In the genomic region with DNA sequence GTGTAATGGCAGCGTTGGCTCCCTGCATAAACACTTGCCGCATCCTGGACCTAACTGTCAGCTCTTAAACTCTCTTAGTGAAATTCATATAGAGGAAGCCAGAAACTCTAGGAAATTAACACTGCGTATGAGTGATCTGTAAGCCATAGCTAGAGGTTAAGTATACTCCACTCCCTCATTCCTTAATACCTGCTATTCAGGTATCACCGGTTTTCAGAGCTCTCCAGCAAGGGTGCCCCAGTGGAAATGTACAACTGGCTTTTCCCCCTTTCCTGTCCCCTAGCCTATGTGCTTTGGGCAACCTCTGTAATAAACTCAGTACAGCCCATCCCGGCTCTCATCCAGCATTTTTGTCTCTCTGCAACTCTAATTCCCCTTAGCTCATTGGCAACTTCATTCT, we compare ENCODE assay signal across 30 mouse cellular contexts.
A peak's percentile ranks its signal among the peaks of the same experiment; 100 is the strongest.
DNase-seq lines count a peak whose midpoint lies in the region; ATAC-seq lines count a peak whose summit lies in the region.
"Had no signal": no experiment of that assay in that cellular context is flagged by ENCODE, and none has a peak within 500 bp of the region (broad histone marks: within the 10 kb centered on the region; RNA-seq: fewer than 3 reads in every experiment).

No protein-coding gene starts in this region.

- H3K4me3 ChIP-seq in embryonic facial prominence, embryonic 15.5 days (replicated peaks): no peak overlapping the region
- H3K4me3 ChIP-seq in stomach, embryonic 15.5 days (replicated peaks): no peak overlapping the region
- H3K4me3 ChIP-seq: heart, embryonic 13.5 days; limb, embryonic 12.5 days; liver, embryonic 13.5 days; midbrain, embryonic 10.5 days; neural tube, embryonic 15.5 days had no signal

- H3K36me3 ChIP-seq in embryonic facial prominence, embryonic 15.5 days: no peaks in the 10 kb centered on the region
- H3K36me3 ChIP-seq in stomach, embryonic 15.5 days: no peaks in the 10 kb centered on the region
- H3K36me3 ChIP-seq: G1E; heart, embryonic 13.5 days; limb, embryonic 12.5 days; liver, embryonic 13.5 days; midbrain, embryonic 10.5 days; neural tube, embryonic 15.5 days had no signal

- peak overlapping the region; percentile 80 for H3K27ac ChIP-seq in embryonic facial prominence, embryonic 15.5 days (replicated peaks)
- H3K27ac ChIP-seq in stomach, embryonic 15.5 days: peak overlapping the region; percentile 55; the same call in 1 of the 2 replicates
- H3K27ac ChIP-seq: heart, embryonic 13.5 days; hindbrain, postnatal 0 days; limb, embryonic 12.5 days; liver, embryonic 13.5 days; macrophage; midbrain, embryonic 10.5 days; neural tube, embryonic 15.5 days had no signal

- no peak for ATAC-seq in embryonic facial prominence, embryonic 15.5 days (ENCODE audit: insufficient number of reproducible peaks, low FRiP score, low TSS enrichment, low read depth)
- peak; percentile 83; the same call in 1 of the 2 replicates for ATAC-seq in stomach, embryonic 15.5 days (ENCODE audit: insufficient read depth, low FRiP score, low read depth)
- no peak for ATAC-seq in activated CD4-positive, CD25-positive, alpha-beta regulatory T cell, adult 4 months
- ATAC-seq: forebrain, embryonic 14.5 days; hindbrain, postnatal 0 days; Patski had no signal

- 0 out of 2 replicates have a peak overlapping the region, but pooled peaks have one; percentile 12 for H3K4me2 ChIP-seq in embryonic facial prominence, embryonic 15.5 days (replicated peaks)
- H3K4me2 ChIP-seq in stomach, embryonic 15.5 days: no peak overlapping the region
- H3K4me2 ChIP-seq: heart, embryonic 13.5 days; limb, embryonic 12.5 days; liver, embryonic 13.5 days; neural tube, embryonic 15.5 days had no signal

- H3K27me3 ChIP-seq in embryonic facial prominence, embryonic 15.5 days: no peaks in the 10 kb centered on the region
- H3K27me3 ChIP-seq in stomach, embryonic 15.5 days (replicated peaks): no peaks in the 10 kb centered on the region
- H3K27me3 ChIP-seq: liver, embryonic 13.5 days; neural tube, embryonic 15.5 days had no signal

- peak; percentile 17 for DNase-seq in kidney, postnatal 14 days
- DNase-seq in kidney, adult 9 months: no peak
- DNase-seq in lung, postnatal 25 days (ENCODE audit: low spot score): peak; percentile 19
- DNase-seq in lung, postnatal 14 days: no peak
- DNase-seq: adrenal gland, adult 2 months; B cell, adult 2 months; cerebellum, adult 11 months; cerebellum, adult 9-11 months; gastrocnemius, postnatal 10 days; heart, adult 18-20 months; heart, postnatal 14 days; kidney, adult 2 months; kidney, postnatal 36 days; layer of hippocampus, postnatal 36 days; liver, embryonic 13.5 days; right cerebral cortex, adult 18-20 months; right cerebral cortex, postnatal 4 days; thymus, postnatal 14 days had no signal

- H3K9me3 ChIP-seq in embryonic facial prominence, embryonic 15.5 days (replicated peaks): no peaks in the 10 kb centered on the region
- no peaks in the 10 kb centered on the region for H3K9me3 ChIP-seq in stomach, embryonic 15.5 days
- H3K9me3 ChIP-seq: neural tube, embryonic 15.5 days had no signal

- H3K9ac ChIP-seq in embryonic facial prominence, embryonic 15.5 days: no peak overlapping the region
- H3K9ac ChIP-seq in stomach, embryonic 15.5 days: no peak overlapping the region
- H3K9ac ChIP-seq: heart, embryonic 13.5 days; limb, embryonic 12.5 days; liver, embryonic 13.5 days; neural tube, embryonic 15.5 days had no signal

- H3K4me1 ChIP-seq in embryonic facial prominence, embryonic 15.5 days: 0 out of 2 replicates have a peak, but pooled peaks cover 4% of the 10 kb centered on the region
- H3K4me1 ChIP-seq in stomach, embryonic 15.5 days: no peaks in the 10 kb centered on the region
- H3K4me1 ChIP-seq: limb, embryonic 12.5 days; liver, embryonic 13.5 days; midbrain, embryonic 10.5 days; neural tube, embryonic 15.5 days had no signal

- WGBS in embryonic facial prominence, embryonic 15.5 days: 67% methylated on average over 5 of the region's 5 CpGs
- 59% methylated on average over 5 of the region's 5 CpGs for WGBS in stomach, embryonic 15.5 days

Comparison
In these comparisons a context has a peak if more than half of its experiments do, and no peak if none do; other contexts are left out.
1. DNase-seq: peak in kidney, postnatal 14 days (single experiment) and lung, postnatal 25 days (single experiment); none in kidney, adult 9 months (single experiment) and lung, postnatal 14 days (single experiment).